Mouse (Mus musculus) right cerebral cortex, postnatal 4 days (tissue): ENCODE measurements around the gene Larp7.
A peak's percentile ranks its signal among the peaks of the same experiment; 100 is the strongest.

Experiments
- DNase-seq: peaks from one replicate; pipeline ENCODE4 v3.0.0-alpha.2; 2022

The Larp7 gene

DNA sequence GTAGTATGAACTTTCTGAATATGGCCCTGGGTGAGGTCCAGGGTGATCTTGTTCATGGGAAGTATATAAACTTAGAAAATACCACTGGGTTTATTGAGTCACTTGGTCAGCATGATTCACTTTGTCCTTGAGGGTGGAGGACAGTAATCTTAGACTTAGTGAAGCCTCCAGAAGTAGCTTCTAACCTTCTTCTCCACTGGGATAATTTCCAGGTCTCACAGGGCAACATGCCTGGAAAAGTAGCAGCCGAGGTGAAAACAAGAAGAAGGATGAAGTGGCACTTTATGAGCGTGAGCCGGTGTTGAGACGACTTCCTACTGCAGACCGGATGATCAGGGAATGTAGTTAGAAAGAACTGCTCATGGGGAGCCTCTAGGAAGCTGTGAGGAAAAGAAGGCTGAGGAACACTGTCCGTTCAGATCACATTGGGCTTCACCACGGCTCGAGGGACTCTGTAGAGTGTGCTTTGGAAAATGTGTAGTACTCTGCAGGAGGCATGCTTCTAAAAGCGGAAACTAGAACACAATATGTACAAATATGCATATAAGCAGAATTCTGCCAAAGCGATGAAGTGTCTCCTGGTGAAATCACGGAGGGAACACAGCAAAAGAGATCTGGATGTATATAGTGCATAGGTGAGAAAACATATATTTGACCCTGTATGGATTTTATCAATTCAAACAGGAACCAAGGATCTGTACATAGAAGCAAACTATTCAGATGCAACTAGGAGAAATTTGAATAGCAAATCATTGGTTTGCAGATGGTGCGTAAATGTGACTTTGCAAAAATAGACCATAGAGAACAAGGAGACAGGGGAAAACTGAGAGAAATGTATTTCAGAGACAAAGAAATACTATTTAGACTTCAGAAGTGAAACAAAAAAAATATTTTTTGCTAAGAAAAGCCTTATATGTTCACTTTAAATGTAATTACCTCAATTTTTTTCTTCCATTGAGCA is 41.1 kb downstream of the Larp7 start:
- DNase-seq: no peak

DNA sequence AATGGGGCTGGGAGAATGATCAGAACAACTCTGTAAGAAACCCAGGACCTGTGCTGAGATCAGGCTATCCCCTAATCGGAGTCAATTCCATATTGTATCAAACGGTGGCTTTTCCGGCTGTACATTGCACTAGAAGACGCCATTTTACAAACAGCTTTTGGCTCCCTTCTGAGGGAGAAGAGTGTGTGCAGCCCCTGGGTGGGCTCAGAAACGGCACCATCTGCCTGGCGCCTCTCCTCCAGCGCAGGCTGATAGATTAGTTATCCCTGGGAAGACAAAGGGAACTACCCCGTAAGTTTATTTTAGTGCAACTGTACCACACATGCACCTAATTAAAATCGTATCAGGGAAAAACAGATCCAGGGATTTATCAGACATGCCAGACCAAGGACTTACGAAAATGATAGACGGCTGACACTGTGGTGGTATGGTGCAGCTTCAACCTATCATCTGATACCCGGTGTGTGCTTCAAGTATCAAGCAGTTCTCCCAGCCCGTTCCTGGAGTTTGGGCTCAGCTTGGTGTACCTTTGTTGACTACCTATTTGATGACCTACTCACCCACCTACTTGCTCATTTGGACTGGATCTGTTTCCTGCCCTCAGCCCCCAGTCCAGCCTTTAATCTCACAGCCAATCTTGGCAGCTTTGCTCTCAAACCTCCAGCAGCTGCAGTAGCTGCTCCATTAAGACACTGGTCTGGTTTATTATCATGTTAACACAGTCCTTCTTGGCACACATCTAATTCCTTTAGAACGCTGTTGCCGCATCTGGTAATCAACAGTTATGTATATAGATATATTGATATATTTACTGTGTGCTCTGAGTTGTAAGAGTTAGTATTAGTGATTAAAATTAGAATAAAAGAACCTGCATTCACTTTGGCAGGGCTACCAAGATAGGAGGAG is 45.0 kb downstream of the Larp7 start:
- no peak for DNase-seq

DNA sequence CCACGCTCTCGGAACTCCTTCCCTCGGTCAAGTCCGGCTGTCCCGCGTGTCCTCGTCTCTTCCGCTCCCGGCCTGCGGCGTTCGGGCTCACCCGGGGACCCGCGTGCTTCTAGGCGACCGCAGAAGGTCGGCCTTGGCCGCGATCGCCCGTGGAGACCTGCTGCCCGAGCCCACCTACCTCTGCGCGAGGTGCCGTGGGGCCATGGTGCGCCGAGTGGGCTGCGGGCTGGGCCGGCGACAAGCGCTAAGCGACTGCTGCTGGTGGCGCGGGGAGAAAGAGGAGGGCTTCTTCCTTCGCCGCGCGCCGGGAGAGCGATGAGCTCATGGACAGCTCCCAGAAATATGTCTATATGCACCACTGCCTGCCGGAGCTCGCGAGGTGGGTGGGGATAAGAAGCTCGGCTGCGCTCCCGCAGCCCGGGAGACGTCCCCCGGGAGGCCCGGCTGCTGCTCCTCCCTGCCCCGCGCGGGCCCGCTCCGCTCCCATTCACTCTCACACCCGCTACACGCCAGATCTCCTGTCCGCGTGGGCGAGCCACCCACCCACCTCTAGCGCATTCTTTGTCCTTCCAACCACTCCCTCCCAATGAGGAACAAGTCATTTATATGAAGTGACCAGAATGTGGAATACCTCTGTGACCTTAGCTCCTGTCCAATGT is 54.3 kb downstream of the Larp7 start, which contains the start of gene Ank2:
Ank2 (minus strand) TSS at position 609 of the 659 bp plus-strand sequence.
- peak; percentile 70 for DNase-seq

DNA sequence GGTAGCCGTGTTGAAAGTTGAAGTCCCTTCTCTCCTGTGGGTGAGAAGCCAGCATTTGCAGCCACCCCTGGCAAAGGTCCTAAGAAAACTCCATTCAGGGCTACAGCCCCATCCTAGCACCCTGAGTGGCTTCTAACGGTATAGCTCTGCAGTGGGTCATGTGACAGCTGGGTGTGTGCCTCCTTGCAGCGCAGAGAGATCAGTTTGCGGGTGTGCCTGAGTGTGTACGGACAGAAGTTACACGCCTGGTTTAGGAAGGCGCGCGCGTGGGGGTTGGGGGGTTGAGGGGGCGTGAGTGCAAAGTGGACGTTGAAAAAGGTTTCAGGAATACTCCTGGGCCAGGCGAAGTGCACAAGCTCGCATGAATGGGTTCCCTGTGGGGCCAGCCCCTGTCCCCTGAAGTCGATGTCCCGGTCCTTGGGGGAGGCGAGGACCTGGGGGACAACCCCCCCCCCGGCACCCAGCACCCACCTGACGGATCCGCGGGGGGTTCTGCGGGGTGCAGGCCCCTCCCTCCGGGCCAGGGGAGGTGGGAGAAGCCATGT is 54.9 kb downstream of the Larp7 start:
- DNase-seq: peak; percentile 39

DNA sequence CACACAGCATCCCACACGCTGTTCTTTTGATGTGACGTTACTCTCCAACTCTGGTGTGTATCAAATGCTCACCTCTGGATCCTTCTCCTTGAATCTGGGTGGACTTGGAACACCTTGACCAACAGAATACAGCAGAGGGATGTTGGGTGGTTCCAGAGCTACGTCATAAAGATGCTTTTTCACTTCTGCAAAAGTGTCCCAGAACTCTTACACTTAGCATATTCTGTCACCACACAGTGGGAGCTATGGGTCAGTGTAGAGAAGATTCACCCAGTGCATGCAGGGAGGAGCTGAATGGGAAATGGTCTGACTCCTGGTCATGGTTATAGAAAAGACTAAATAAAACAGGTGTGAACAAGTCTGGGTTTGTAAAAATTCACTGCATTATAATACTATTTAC is 60.5 kb downstream of the Larp7 start:
- DNase-seq: no peak

DNA sequence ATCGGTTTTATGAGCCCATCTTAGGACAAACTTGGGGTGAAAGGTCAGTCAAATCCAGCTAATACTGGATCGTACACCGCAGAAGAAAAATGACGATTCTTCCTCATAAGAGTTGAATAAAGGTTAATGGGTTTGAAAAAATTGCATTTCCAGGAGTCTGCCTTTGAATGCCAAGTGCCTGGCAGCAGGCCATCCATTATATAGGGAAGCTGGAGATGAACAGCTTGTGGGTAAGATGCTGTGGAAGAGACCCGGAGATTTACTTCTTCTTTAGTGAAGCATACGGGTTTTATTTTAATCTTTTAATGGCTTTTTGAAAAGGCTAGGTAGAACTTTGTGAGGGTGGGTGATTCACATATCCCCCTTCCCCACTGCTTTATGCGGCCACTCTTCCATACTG is 65.8 kb downstream of the Larp7 start:
- peak; percentile 38 for DNase-seq
